Mouse (Mus musculus): ENCODE data around the gene Kcns3.

DNA sequence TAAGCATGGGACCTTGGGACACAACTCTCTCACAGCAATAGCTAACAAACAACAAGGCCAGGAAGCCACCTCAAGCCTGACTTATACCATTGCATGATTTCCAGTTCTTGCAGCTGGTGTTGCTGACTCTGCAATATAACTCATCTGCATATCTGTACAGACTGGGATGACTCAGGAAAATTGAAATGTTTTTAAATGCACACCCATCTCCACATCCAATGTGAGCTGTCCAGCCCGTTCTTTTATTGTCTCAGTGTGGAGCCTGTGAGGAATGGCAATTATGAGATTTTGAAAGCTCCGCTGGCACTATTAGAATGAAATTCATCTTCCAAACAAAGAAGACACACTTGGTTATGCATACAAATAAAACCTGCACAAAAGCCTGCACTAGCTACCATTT, 84.0 kb downstream of the Kcns3 start:
- TF ChIP-seq CTCF (IDR thresholded peaks at IDR 0.05) (no peak), EP300 (IDR thresholded peaks at IDR 0.05) (no peak)

Measured in lung, postnatal 0 days (tissue).